Mouse (Mus musculus): ENCODE measurements around the gene Poc1a. TPM values are rescaled to one million over a fixed set of nuclear protein-coding genes. Genes with fewer than 3 reads are reported as not detected.

The Poc1a gene
- polyA plus RNA-seq (2014; fragmentation: Nextera tagmentation; extraction: Ambion mirVana) = 29.7 and 34.2 TPM in 2 replicates

GRCm38 (mm10) chr9:106280808-106281544 lies at the start of gene Poc1a:
TSS of gene Poc1a (plus strand) at chr9:106281061.
- H3K9me3 ChIP-seq (replicated peaks; ENCODE audit: control insufficient read depth, low read length) = no peaks in the 10 kb centered on the region
- no peak within 1 kb of the TSS for H3K27ac ChIP-seq (replicated peaks; ENCODE audit: low read depth, low read length)
- WGBS = under 1% methylated on average over 47 of the region's 47 CpGs
- peak within 1 kb of the TSS; percentile 83 for H3K4me2 ChIP-seq (ENCODE audit: low read depth, low read length)
- no peaks in the 10 kb centered on the region for H3K4me1 ChIP-seq (ENCODE audit: control insufficient read depth, insufficient read depth, low read length)
- peak within 1 kb of the TSS; percentile 79 for H3K4me3 ChIP-seq (ENCODE audit: low read depth, low read length)
- ATAC-seq (replicated peaks; ENCODE audit: insufficient number of reproducible peaks, low FRiP score, low TSS enrichment, low read depth) (peak; percentile 95), DNase-seq (ENCODE audit: low spot score) (peak; percentile 97)
- no peaks in the 10 kb centered on the region for H3K36me3 ChIP-seq (replicated peaks; ENCODE audit: control insufficient read depth, insufficient read depth, low read depth, low read length)
- no peaks in the 10 kb centered on the region for H3K27me3 ChIP-seq (ENCODE audit: control insufficient read depth, insufficient read depth, low read length)
- H3K9ac ChIP-seq (replicated peaks; ENCODE audit: low read length) = peak within 1 kb of the TSS; percentile 64

DNA sequence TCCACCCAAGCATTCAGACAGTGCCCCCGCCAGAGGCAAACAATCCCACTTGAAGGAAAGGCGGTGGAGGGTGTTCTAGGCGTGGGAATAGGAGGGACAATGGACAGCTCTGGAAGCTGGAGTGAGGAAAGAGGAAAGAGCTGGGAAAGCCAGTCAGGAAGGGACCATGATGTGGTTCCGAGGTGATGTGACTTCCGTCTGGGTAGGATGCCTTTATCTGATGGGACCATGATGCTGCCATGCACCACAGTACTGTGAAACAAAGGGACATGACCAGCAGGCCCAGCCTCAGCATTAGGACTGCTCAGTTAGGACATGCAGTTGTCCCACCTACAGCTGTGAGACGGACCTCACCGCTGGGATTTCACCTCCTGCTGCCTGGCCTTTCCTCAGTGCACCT lies 49.6 kb upstream of the Poc1a start:
- ATAC-seq (replicated peaks; ENCODE audit: insufficient number of reproducible peaks, low FRiP score, low TSS enrichment, low read depth) = no peak
- no peaks in the 10 kb centered on the region; the same call in 1 of the 2 replicates for H3K36me3 ChIP-seq (replicated peaks; ENCODE audit: control insufficient read depth, insufficient read depth, low read depth, low read length)
- H3K4me2 ChIP-seq (ENCODE audit: low read depth, low read length) = no peak overlapping the region
- H3K27ac ChIP-seq (replicated peaks; ENCODE audit: low read depth, low read length) = no peak overlapping the region
- H3K4me3 ChIP-seq (ENCODE audit: low read depth, low read length) = no peak overlapping the region
- no peak for DNase-seq (ENCODE audit: low spot score)
- 82% methylated on average over 7 of the region's 7 CpGs for WGBS
- no peak overlapping the region for H3K9ac ChIP-seq (replicated peaks; ENCODE audit: low read length)
- H3K4me1 ChIP-seq (ENCODE audit: control insufficient read depth, insufficient read depth, low read length) = no peaks in the 10 kb centered on the region
- no peaks in the 10 kb centered on the region for H3K27me3 ChIP-seq (ENCODE audit: control insufficient read depth, insufficient read depth, low read length)
- H3K9me3 ChIP-seq (replicated peaks; ENCODE audit: control insufficient read depth, low read length) = no peaks in the 10 kb centered on the region

DNA sequence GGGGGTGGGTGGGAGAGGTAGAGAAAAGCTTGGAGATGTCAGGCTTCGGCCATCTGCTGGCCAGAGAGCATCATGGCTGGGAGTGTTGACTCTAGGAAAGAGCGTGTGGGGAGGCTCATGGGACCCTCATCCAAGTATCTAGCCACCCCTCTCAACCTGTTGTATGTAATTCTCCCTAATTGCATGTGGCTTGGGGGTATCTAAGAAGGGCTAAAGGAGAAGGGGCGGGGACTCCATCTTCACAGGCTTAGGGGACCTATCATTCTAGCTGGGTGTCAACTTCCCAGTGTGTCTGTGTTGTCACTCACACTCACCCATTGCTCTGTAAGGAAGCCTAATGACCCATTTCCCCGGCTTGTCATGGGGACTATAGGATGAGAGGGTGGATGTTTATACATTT lies 49.0 kb upstream of the Poc1a start:
- Histone ChIP-seq H3K27me3 (ENCODE audit: control insufficient read depth, insufficient read depth, low read length) (no peaks in the 10 kb centered on the region), H3K9me3 (replicated peaks; ENCODE audit: control insufficient read depth, low read length) (no peaks in the 10 kb centered on the region), H3K36me3 (replicated peaks; ENCODE audit: control insufficient read depth, insufficient read depth, low read depth, low read length) (no peaks in the 10 kb centered on the region; the same call in 1 of the 2 replicates), H3K4me3 (ENCODE audit: low read depth, low read length) (no peak overlapping the region), H3K9ac (replicated peaks; ENCODE audit: low read length) (no peak overlapping the region), H3K4me2 (ENCODE audit: low read depth, low read length) (no peak overlapping the region), H3K27ac (replicated peaks; ENCODE audit: low read depth, low read length) (no peak overlapping the region), H3K4me1 (ENCODE audit: control insufficient read depth, insufficient read depth, low read length) (no peaks in the 10 kb centered on the region)
- ATAC-seq (replicated peaks; ENCODE audit: insufficient number of reproducible peaks, low FRiP score, low TSS enrichment, low read depth) (no peak), DNase-seq (ENCODE audit: low spot score) (no peak)
- 87% methylated on average over 4 of the region's 4 CpGs for WGBS

- 98% methylated on average over 3 of the region's 3 CpGs for whole genome bisulfite sequencing
- Histone ChIP-seq H3K27ac (replicated peaks; ENCODE audit: low read depth, low read length) (no peak overlapping the region), H3K9me3 (replicated peaks; ENCODE audit: control insufficient read depth, low read length) (no peaks in the 10 kb centered on the region), H3K4me3 (ENCODE audit: low read depth, low read length) (no peak overlapping the region), H3K9ac (replicated peaks; ENCODE audit: low read length) (no peak overlapping the region), H3K36me3 (replicated peaks; ENCODE audit: control insufficient read depth, insufficient read depth, low read depth, low read length) (peaks cover 4% of the 10 kb centered on the region), H3K4me1 (ENCODE audit: control insufficient read depth, insufficient read depth, low read length) (no peaks in the 10 kb centered on the region), H3K27me3 (ENCODE audit: control insufficient read depth, insufficient read depth, low read length) (no peaks in the 10 kb centered on the region), H3K4me2 (ENCODE audit: low read depth, low read length) (no peak overlapping the region)
- ATAC-seq (replicated peaks; ENCODE audit: insufficient number of reproducible peaks, low FRiP score, low TSS enrichment, low read depth) (no peak), DNase-seq (ENCODE audit: low spot score) (no peak)
These were observed 47.9 kb upstream of the Poc1a start for GRCm38 (mm10) chr9:106232956-106233355.

DNA sequence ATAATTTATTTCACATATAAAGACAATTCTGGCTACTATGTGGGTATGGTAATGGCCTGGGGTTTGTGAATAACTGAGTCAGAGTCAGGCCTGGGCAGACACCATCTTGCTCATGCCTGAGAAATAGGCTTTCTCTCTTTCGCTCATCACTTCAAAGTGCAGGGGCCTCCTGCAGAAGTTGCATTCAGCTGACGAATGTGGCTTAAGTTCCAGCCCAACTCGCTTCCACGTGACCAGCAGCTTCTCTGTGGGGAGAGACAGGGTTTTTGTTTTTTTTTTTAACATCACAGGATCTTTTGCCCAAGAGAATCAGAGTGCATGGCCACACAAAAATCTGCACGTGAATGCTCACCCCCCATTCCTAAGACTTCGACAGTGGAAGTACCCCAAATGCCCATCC lies 46.9 kb upstream of the Poc1a start:
- no peak overlapping the region for H3K4me2 ChIP-seq (ENCODE audit: low read depth, low read length)
- H3K4me3 ChIP-seq (ENCODE audit: low read depth, low read length) = no peak overlapping the region
- ATAC-seq (replicated peaks; ENCODE audit: insufficient number of reproducible peaks, low FRiP score, low TSS enrichment, low read depth) = no peak
- H3K27ac ChIP-seq (replicated peaks; ENCODE audit: low read depth, low read length) = no peak overlapping the region
- WGBS = 91% methylated on average over 6 of the region's 6 CpGs
- no peak for DNase-seq (ENCODE audit: low spot score)
- no peaks in the 10 kb centered on the region for H3K9me3 ChIP-seq (replicated peaks; ENCODE audit: control insufficient read depth, low read length)
- peaks cover 9% of the 10 kb centered on the region for H3K36me3 ChIP-seq (replicated peaks; ENCODE audit: control insufficient read depth, insufficient read depth, low read depth, low read length)
- H3K9ac ChIP-seq (replicated peaks; ENCODE audit: low read length) = no peak overlapping the region
- no peaks in the 10 kb centered on the region for H3K4me1 ChIP-seq (ENCODE audit: control insufficient read depth, insufficient read depth, low read length)
- no peaks in the 10 kb centered on the region for H3K27me3 ChIP-seq (ENCODE audit: control insufficient read depth, insufficient read depth, low read length)

- Histone ChIP-seq H3K9ac (replicated peaks; ENCODE audit: low read length) (no peak overlapping the region), H3K27me3 (ENCODE audit: control insufficient read depth, insufficient read depth, low read length) (no peaks in the 10 kb centered on the region), H3K9me3 (replicated peaks; ENCODE audit: control insufficient read depth, low read length) (no peaks in the 10 kb centered on the region), H3K4me3 (ENCODE audit: low read depth, low read length) (no peak overlapping the region), H3K36me3 (replicated peaks; ENCODE audit: control insufficient read depth, insufficient read depth, low read depth, low read length) (peaks cover 9% of the 10 kb centered on the region), H3K27ac (replicated peaks; ENCODE audit: low read depth, low read length) (no peak overlapping the region), H3K4me2 (ENCODE audit: low read depth, low read length) (no peak overlapping the region), H3K4me1 (ENCODE audit: control insufficient read depth, insufficient read depth, low read length) (no peaks in the 10 kb centered on the region)
- ATAC-seq (replicated peaks; ENCODE audit: insufficient number of reproducible peaks, low FRiP score, low TSS enrichment, low read depth) (no peak), DNase-seq (ENCODE audit: low spot score) (no peak)
- WGBS = 90% methylated on average over 23 of the region's 23 CpGs
These were observed 45.5 kb upstream of the Poc1a start for GRCm38 (mm10) chr9:106235194-106235830.

DNA sequence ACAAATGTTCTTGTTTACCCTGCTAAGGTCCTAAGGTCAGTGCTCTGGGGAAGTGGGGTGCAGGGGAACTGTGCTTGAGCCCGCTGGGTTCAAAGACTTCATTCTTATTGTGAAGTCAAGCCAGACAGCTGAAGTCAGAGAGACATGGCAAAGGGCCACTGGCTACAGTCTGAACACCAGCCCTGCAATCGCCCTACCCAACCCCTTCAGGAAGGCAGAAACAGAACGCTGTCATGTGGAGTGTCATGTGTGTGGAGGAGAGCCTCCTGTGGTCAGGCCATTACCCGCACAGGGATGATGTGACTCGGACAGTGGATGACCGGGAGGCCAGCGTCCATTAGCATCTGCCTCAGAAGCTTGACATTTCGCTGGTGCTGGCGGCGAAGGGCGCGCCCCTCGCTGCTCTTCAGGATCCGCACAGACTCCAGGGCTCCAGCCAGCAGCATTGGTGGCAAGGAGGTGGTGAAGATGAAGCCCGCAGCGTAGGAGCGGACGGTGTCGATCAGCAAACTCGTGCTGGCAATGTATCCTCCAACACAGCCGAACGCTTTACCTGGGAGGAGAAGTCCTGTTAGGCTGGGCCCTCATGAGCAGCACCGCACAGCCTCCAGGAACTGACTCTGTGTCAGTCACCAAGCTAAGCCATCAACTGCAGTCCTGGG lies 44.6 kb upstream of the Poc1a start:
- DNase-seq (ENCODE audit: low spot score) (no peak), ATAC-seq (replicated peaks; ENCODE audit: insufficient number of reproducible peaks, low FRiP score, low TSS enrichment, low read depth) (no peak)
- Histone ChIP-seq H3K4me1 (ENCODE audit: control insufficient read depth, insufficient read depth, low read length) (no peaks in the 10 kb centered on the region), H3K36me3 (replicated peaks; ENCODE audit: control insufficient read depth, insufficient read depth, low read depth, low read length) (peaks cover 10% of the 10 kb centered on the region), H3K4me3 (ENCODE audit: low read depth, low read length) (no peak overlapping the region), H3K9me3 (replicated peaks; ENCODE audit: control insufficient read depth, low read length) (no peaks in the 10 kb centered on the region), H3K27ac (replicated peaks; ENCODE audit: low read depth, low read length) (no peak overlapping the region), H3K4me2 (ENCODE audit: low read depth, low read length) (no peak overlapping the region), H3K27me3 (ENCODE audit: control insufficient read depth, insufficient read depth, low read length) (no peaks in the 10 kb centered on the region), H3K9ac (replicated peaks; ENCODE audit: low read length) (no peak overlapping the region; the same call in 1 of the 2 replicates)
- 91% methylated on average over 23 of the region's 23 CpGs for WGBS

DNA sequence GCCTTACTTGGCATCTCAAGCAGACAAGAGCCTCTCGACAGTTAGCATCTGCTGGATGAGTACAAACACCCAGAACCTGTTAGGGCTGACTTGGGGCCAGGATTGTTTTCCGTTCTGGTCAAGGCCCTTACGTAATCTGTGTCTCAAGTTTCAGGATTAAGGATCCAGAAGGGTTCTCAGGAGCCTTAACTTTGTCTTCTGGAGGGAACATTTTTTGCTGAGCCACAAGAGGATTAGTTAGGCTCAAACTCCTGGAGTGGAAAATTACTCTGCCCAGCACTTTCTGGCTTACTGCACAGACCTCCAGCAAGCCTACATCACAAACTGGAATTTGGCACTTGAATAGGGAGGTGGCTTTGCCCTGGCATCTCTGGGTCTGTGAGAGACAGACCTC lies 44.0 kb upstream of the Poc1a start:
- no peak overlapping the region for H3K4me2 ChIP-seq (ENCODE audit: low read depth, low read length)
- no peaks in the 10 kb centered on the region for H3K9me3 ChIP-seq (replicated peaks; ENCODE audit: control insufficient read depth, low read length)
- H3K4me3 ChIP-seq (ENCODE audit: low read depth, low read length) = no peak overlapping the region
- WGBS = 77% methylated on average over 3 of the region's 3 CpGs
- DNase-seq (ENCODE audit: low spot score) = no peak
- no peak for ATAC-seq (replicated peaks; ENCODE audit: insufficient number of reproducible peaks, low FRiP score, low TSS enrichment, low read depth)
- peaks cover 12% of the 10 kb centered on the region for H3K36me3 ChIP-seq (replicated peaks; ENCODE audit: control insufficient read depth, insufficient read depth, low read depth, low read length)
- no peak overlapping the region for H3K9ac ChIP-seq (replicated peaks; ENCODE audit: low read length)
- no peaks in the 10 kb centered on the region for H3K4me1 ChIP-seq (ENCODE audit: control insufficient read depth, insufficient read depth, low read length)
- no peak overlapping the region for H3K27ac ChIP-seq (replicated peaks; ENCODE audit: low read depth, low read length)
- H3K27me3 ChIP-seq (ENCODE audit: control insufficient read depth, insufficient read depth, low read length) = no peaks in the 10 kb centered on the region
